Mouse (Mus musculus): Measurements from ENCODE around the gene Trim7.
"Not testable (repeated sequence)": the region's sequence is repeated elsewhere in the genome, so short reads cannot be mapped to it uniquely, and the experiment has no call there.

Gene Trim7

GRCm38 (mm10) chr11:48803988-48804387, 22.0 kb upstream of the Trim7 start:
- DNase-seq = no peak

- DNase-seq = no peak
Measured at GRCm38 (mm10) chr11:48804922-48805321, 21.0 kb upstream of the Trim7 start.

- peak; percentile 49 for DNase-seq
Measured at GRCm38 (mm10) chr11:48806856-48807562, 18.9 kb upstream of the Trim7 start.

DNA sequence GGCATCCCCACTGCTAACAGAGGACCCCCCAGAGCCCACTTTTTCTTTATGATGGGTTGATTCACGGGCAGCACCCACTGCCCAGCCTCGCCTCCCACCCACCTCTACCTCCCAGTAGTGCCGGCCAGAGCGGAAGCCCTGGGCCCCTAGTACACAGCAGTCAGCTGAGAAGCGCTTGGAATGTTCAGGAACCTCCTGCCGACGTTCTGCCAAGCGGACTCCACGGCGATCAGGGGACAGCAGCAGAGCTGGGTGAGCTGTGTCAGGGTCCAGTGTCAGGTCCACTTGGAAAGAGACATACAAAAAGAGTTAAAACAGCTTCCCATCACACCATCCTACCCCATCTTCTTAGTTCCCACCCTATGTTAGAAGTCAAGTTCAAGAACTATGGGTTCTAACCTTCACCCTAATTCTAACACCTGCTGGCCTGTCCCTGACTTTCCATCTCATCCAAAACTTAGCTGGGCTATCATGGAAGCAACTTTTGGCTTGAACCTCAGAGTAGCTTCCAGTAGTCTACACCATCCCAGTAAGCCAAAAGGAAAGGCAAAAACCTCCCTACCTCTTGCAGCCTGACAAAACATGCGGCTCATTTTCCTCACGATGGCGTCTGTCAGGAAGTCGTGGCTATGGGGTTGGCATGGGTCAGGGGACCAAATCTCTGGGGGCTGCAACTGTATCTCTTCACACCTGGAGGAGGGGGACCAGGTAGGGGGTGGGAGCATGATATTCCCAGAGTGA, 18.2 kb upstream of the Trim7 start:
- no peak for DNase-seq

DNA sequence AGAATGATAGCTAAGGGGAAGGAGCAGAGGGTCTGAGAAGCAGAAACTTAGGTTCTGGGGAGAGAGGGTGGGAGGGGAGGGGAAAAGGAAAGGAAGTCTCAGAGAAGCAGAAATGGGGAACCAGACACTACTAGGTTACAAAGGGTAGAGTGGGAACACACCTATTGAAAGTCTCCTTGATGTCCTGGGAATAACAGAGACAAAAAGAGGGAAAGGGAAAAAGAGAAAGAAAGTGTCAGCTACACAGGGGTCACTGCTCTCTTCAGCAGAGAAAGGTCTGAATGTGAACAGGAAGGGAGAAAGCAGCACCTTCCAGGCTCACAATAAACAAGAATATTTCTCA, 17.7 kb upstream of the Trim7 start:
- no peak for DNase-seq

DNA sequence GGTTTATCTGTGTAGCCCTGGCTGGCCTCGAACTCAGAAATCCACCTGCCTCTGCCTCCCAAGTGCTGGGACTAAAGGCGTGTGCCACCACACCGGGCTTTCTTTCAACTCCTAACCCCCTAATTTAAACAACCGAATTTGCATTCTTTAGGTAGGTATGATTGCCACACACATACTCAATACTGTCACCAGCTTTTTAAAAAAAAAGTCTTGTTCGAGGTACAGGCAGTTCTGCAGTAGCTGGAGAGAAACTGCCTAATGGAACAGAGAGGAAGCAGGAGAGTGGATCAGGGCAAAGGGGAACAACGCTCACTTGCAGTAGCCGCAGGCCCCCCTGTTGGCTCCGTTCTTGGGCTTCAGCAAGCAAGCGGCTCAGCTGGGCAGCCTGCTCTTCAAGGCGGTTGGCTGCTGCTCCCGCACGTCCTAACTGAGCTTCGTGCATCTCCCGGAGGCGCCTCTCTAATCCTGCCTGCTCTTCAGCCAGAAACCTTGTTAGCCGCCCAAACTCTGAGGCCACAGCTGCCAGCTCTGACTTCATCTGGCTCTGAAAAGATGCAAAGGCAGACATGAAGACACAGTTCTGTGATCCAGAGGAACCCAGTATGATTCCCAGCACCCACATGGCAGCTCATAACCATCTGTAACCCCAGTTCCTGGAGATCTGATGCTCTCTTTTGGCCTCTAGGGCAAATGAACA, 17.1 kb upstream of the Trim7 start:
- no peak for DNase-seq

DNA sequence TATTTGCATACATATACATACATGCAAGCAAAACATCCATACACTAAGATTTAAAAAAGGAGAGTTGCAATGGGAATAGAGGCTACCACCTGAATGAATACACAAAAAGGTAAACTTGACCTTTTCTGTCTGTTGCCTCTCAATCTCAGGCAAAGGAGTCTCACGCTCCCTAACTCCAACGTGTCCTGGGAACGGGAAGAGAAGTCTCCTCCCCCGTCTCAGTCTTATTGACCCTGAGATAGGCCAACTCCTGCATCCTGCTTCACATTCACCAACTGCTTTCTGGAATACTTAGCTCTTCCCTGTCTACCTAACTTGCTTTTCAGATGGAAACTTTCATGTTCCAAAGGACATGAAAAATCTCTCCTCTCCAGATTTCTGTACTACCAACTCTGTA, 16.5 kb upstream of the Trim7 start:
- no peak for DNase-seq

- DNase-seq = no peak
Measured at GRCm38 (mm10) chr11:48810142-48810541, 15.8 kb upstream of the Trim7 start.

- no peak for DNase-seq
Measured at GRCm38 (mm10) chr11:48813782-48814181, 12.2 kb upstream of the Trim7 start.

GRCm38 (mm10) chr11:48815851-48816250, 10.1 kb upstream of the Trim7 start:
- DNase-seq = no peak

GRCm38 (mm10) chr11:48816281-48816781, 9.6 kb upstream of the Trim7 start:
- peak; percentile 24 for DNase-seq

DNA sequence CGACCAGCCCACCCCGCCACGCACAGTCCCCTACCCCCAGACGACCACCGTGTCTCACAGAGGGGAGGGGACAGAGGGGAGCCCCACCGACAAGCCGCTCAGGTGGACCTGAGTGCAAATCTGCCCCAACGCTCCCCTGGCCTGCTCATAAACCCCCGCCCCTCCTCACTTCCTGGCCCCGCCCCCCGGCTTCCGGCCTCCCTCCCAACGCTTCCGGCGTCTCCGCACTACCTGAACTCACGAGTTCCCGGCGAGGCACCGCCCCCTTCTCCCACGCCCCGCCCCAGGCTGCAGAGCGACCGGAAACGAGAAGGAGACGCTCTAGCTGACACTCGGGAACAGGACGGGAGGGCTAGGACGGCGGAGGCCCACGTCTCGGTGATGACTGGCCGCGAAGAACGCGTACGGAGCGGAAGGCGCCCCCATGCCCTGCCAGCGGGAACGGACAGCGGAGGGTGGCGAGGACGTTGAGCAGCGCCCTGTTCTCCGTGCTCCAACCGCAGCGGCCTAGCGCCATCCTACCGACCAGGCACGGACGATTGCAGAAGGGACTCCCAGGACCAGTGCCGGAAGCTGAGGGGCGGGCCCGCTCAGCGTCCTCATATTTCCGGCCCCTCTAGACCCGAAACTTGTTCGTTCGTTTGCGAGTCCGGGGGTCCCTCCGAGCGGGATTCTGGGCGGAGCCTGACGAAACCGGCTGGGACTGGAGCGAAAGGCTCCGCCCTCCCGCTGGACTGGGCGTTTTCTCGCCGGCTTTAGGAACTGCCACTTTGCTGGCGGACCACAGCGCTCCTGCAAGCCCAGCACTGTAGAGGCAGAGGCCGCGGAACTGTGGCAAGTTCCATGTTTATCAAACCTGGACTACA, 8.9 kb upstream of the Trim7 start, which contains the start of gene Trim41:
Gene Trim41, minus strand, starts transcription at position 554 of the 866 bp plus-strand sequence.
- DNase-seq = peak; percentile 98

GRCm38 (mm10) chr11:48817794-48818193, 8.1 kb upstream of the Trim7 start:
- no peak for DNase-seq

DNA sequence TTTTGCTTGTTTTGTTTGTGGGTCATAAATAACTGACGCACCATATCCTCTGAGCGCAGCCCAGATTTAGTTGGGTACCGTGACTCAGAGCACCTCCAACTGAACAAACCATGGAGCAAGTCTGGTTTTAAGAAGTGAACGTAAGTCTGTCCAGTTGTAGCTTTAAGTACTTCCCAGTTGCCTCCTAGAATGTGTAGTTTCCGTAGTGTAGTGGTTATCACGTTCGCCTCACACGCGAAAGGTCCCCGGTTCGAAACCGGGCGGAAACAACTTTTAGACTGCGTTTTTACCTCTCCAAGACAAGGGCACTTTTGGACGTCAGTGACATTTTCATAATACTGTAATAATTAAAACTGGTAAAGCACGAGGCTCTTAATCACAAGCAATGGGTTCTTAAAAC, 7.6 kb upstream of the Trim7 start:
- peak; percentile 75 for DNase-seq

GRCm38 (mm10) chr11:48819614-48820307, 6.2 kb upstream of the Trim7 start:
- no peak for DNase-seq

- no peak for DNase-seq
Measured at GRCm38 (mm10) chr11:48820308-48820674, 5.6 kb upstream of the Trim7 start.

GRCm38 (mm10) chr11:48821299-48821698, 4.6 kb upstream of the Trim7 start:
- not testable (repeated sequence) for DNase-seq

DNA sequence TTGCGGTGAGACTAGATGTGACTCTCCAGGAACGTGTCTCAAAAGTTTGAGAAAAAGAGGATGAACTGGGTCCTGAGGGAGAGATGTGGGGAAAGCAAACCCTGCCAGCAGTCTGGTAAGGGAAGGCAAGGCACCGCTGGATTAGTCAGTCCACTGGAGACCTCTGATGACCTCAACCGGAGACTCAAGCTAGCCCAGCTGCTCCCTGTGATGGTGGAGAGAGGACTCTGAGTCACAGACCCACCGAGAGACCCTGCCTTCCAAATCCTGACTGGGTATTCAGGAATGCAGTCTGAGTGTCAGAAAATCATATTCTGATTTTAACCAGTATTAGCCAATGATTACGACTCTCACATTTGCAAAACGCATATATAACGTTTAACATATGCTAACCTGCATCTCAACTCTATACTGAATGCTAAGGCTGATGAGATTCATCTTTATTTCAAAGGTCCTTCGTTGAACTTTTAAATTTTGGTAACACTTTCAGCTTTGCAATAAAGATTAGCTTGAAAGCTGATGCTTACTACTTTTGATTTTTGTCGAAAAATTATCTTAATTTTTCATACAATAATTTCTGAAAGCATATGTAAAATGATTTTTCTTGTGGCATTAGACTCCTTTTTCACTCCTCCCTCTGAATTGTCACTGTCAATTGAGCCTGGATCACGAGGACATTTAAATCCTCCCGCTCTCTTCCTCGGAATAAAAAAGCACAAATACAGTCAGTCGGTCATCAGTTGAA, 3.0 kb upstream of the Trim7 start:
- DNase-seq = no peak

DNA sequence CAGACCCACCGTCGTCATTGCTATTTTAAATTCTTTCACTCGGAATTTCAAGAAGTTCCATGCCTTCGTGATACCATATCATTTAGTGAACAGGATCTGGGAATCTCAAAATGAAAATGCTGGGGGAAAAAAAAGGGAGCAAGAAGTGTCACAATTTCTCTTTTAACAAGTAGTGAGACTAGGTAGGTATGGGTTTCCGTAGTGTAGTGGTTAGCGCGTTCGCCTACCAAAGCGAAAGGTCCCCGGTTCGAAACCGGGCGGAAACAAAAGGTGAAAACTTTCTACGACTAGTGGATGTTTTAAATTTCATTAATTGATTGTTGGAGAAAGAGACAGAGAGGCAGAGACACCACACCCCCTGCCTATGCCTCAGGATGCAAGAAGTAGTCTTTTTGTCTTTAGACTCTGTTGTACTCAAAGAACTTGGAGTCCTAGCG, 2.4 kb upstream of the Trim7 start:
- DNase-seq = peak; percentile 37

DNA sequence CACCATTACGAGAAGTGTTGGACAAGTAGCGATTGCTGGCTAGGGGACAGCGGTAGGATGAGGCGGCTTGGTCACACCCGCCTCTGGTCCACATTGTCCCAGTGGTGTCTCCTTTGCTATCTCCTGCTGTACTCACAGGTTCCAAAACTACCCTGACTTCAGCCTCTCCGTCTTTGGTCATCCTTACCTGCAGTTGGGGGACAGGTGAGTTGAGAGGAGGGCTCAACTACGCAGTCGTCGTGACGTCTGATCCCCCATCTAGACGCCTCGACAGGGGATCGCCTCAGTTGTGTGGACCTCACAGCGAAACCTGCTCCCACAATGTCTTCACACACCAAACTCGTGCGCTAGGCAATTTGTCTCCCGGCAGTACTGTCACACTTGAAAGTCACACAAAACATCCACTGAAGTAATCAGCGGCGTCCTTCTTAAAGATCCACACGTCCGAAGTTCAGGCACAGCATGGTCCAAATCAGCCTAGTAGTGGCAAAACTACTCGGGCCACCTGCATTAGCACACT, 1.6 kb upstream of the Trim7 start:
- DNase-seq = no peak

- DNase-seq = no peak
Measured at GRCm38 (mm10) chr11:48826752-48827096, 784 bp downstream of the Trim7 start.

Data from right cerebral cortex, postnatal 25 days (tissue).